Mouse (Mus musculus) MEL (cell line): Measurements from ENCODE around the gene Epdr1.

Experiments used
- ELF1 ChIP-seq: IDR thresholded peaks from 2 replicates; pipeline ENCODE4 v1.6.1; 2014; ENCODE audit warnings: low read depth, mild to moderate bottlenecking, inconsistent platforms, low read length, improper control_type of control experiment, moderate library complexity
- POLR2A ChIP-seq, 2 experiments: IDR thresholded peaks; 2 replicates each; pipeline ENCODE4 v1.6.1; 2011 to 2012; ENCODE audit warnings: low read length in 2 of 2, mild to moderate bottlenecking in 2 of 2, control low read depth in 1 of 2, improper control_type of control experiment in 1 of 2, low read depth in 1 of 2, moderate library complexity in 1 of 2; ENCODE audit not compliant: control insufficient read depth in 1 of 2, insufficient read depth in 1 of 2, poor library complexity in 1 of 2

- TF ChIP-seq ELF1 (no peak), POLR2A (IDR thresholded peaks at IDR 0.05; ENCODE audit: control insufficient read depth in 1 of 2, insufficient read depth in 1 of 2, low read depth in 1 of 2, low read length in 2 of 2, poor library complexity in 1 of 2) (no peak)
These were observed 48.8 kb upstream of the Epdr1 start for GRCm38 (mm10) chr13:19668355-19669140.
